Mouse (Mus musculus): ENCODE data around the gene Cyp2s1. TPM values are rescaled to one million over a fixed set of nuclear protein-coding genes. Genes with fewer than 3 reads are reported as not detected.

Cyp2s1 gene
- 9.3 and 13.4 TPM in 2 replicates for polyA plus RNA-seq (2014; fragmentation: Nextera tagmentation; extraction: Ambion mirVana)

DNA sequence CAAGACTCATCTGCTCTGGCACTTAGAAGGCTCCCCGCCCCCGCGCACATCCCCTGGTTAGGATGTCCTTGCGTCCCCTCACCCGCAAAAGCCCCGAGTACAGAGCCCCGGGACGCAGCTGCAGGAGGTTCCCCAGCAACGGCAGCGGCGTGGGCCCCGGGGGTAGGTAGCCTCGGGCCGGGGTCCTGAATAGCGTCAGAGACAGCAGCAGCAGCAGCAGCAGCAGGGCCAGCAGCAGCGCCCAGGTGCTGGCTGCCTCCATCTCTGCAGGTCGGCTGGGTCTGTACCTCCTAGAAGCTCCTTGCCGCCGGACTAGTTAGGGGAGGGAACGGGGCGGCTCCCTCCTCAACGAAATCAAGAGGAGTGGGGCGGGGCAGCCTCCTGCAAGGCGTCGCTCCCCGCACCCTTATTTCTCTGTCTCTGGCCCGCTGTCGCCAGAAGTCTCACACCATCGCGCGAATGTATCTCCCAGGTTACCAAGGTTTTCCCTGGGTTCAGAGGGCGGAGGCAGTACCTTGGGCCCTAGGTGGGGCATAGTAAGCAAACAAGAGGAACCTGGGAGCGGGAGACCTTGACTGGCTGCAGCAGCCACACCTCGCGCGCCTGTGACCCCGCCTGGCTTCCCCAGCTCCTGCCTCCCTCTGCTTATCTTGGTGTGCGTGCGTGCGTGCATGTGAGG lies at the start of gene Cyp2s1:
Cyp2s1 (minus strand) TSS at position 673 of the 679 bp plus-strand sequence.
- H3K4me1 ChIP-seq (ENCODE audit: control insufficient read depth, insufficient read depth, low read length): 0 out of 2 replicates have a peak, but pooled peaks cover 12% of the 10 kb centered on the region
- peak within 1 kb of the TSS; percentile 87 for H3K4me2 ChIP-seq (replicated peaks; ENCODE audit: low read depth, low read length)
- peak within 1 kb of the TSS; percentile 49 for H3K4me3 ChIP-seq (ENCODE audit: low read length)
- H3K9ac ChIP-seq (ENCODE audit: low read depth, low read length): peak within 1 kb of the TSS; percentile 61
- H3K9me3 ChIP-seq (ENCODE audit: control insufficient read depth, low read length): no peaks in the 10 kb centered on the region
- 2% methylated on average over 40 of the region's 40 CpGs for WGBS
- no peak within 1 kb of the TSS for H3K27ac ChIP-seq (ENCODE audit: low read depth, low read length)
- peak; percentile 58 for ATAC-seq (ENCODE audit: low FRiP score, low TSS enrichment)
- no peaks in the 10 kb centered on the region for H3K27me3 ChIP-seq (ENCODE audit: control insufficient read depth, insufficient read depth, low read length)
- no peaks in the 10 kb centered on the region for H3K36me3 ChIP-seq (ENCODE audit: control insufficient read depth, insufficient read depth, low read length)

GRCm38 (mm10) chr7:25864861-25865260 lies 48.1 kb upstream of the Cyp2s1 start:
- Histone ChIP-seq H3K9ac (ENCODE audit: low read depth, low read length) (no peak overlapping the region), H3K27me3 (ENCODE audit: control insufficient read depth, insufficient read depth, low read length) (no peaks in the 10 kb centered on the region), H3K4me2 (replicated peaks; ENCODE audit: low read depth, low read length) (no peak overlapping the region), H3K4me3 (ENCODE audit: low read length) (no peak overlapping the region), H3K4me1 (ENCODE audit: control insufficient read depth, insufficient read depth, low read length) (no peaks in the 10 kb centered on the region), H3K9me3 (ENCODE audit: control insufficient read depth, low read length) (no peaks in the 10 kb centered on the region; the same call in 1 of the 2 replicates), H3K27ac (ENCODE audit: low read depth, low read length) (no peak overlapping the region), H3K36me3 (ENCODE audit: control insufficient read depth, insufficient read depth, low read length) (no peaks in the 10 kb centered on the region)
- no peak for ATAC-seq (ENCODE audit: low FRiP score, low TSS enrichment)
- 43% methylated on average over 5 of the region's 5 CpGs for WGBS

GRCm38 (mm10) chr7:25863756-25864155 lies 47.0 kb upstream of the Cyp2s1 start:
- Histone ChIP-seq H3K36me3 (ENCODE audit: control insufficient read depth, insufficient read depth, low read length) (no peaks in the 10 kb centered on the region), H3K27me3 (ENCODE audit: control insufficient read depth, insufficient read depth, low read length) (no peaks in the 10 kb centered on the region), H3K9ac (ENCODE audit: low read depth, low read length) (no peak overlapping the region), H3K4me1 (ENCODE audit: control insufficient read depth, insufficient read depth, low read length) (no peaks in the 10 kb centered on the region), H3K9me3 (ENCODE audit: control insufficient read depth, low read length) (no peaks in the 10 kb centered on the region; the same call in 1 of the 2 replicates), H3K4me2 (replicated peaks; ENCODE audit: low read depth, low read length) (no peak overlapping the region), H3K4me3 (ENCODE audit: low read length) (no peak overlapping the region), H3K27ac (ENCODE audit: low read depth, low read length) (no peak overlapping the region)
- no peak for ATAC-seq (ENCODE audit: low FRiP score, low TSS enrichment)
- 79% methylated on average over 3 of the region's 3 CpGs for WGBS

DNA sequence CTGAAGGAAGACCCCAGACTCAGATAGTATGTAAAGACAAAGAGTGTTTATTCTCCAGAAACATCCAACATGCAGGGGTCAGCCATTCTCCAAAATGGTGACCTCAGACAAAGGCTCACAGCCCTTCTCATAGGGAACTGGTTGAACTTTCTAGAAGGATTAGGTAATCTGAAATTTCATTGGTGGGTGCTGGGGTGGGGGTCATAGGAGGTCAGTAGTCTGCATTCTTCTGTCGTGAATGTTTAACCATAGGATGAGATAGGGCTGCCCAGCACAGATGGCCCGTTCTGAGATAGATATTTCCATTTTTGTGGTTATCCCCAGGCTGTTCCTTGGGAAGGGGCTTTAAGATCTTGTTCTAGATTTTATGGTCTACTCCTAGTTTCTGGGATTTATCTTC lies 45.7 kb upstream of the Cyp2s1 start:
- 76% methylated on average over 2 of the region's 2 CpGs for WGBS
- ATAC-seq (ENCODE audit: low FRiP score, low TSS enrichment): no peak
- H3K4me3 ChIP-seq (ENCODE audit: low read length): no peak overlapping the region
- H3K4me2 ChIP-seq (replicated peaks; ENCODE audit: low read depth, low read length): no peak overlapping the region
- H3K27me3 ChIP-seq (ENCODE audit: control insufficient read depth, insufficient read depth, low read length): no peaks in the 10 kb centered on the region
- H3K36me3 ChIP-seq (ENCODE audit: control insufficient read depth, insufficient read depth, low read length): no peaks in the 10 kb centered on the region
- H3K4me1 ChIP-seq (ENCODE audit: control insufficient read depth, insufficient read depth, low read length): no peaks in the 10 kb centered on the region
- no peaks in the 10 kb centered on the region for H3K9me3 ChIP-seq (ENCODE audit: control insufficient read depth, low read length)
- H3K9ac ChIP-seq (ENCODE audit: low read depth, low read length): no peak overlapping the region
- H3K27ac ChIP-seq (ENCODE audit: low read depth, low read length): no peak overlapping the region

DNA sequence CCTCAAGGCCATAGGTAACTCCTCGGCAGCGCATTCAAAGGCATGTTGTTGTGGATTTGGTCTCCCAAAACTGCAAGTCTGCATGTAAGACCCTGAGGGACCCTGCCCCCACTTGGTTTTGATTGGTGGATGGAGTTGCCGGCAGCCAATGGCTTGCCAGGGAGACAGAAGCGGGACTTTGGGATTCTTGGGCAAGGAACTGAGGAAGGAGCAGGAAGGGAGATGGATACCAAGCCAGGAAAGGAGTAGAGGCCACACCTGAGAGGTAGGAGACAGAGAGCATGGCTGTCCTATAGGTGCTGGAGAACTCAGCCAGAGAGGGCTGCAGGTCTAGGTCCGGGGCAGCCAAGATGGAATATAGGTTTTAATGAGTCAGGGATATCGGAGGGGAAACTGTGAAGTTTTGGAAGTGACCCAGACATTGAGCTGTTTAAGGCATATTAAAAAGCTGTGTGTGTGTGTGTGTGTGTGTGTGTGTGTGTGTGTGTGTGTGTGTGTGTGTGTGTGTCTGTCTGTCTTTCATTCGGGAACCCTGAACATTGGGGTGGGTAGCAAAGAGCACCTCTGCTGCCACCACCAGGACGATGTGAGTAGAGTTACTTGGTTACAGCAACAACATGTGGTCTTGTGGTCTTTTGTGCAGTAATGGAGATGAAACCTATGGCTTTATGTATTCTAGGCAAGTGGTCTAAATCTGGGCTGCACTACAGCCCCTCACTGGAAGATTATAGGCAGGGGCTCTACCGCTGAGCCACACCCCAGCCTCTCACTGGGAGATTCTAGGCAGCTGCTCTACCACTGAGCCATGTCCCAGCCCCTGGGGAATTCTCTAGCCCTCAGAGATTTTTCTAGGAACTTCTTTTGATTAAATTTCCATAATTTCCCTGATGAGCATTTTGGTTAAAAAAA lies 43.5 kb upstream of the Cyp2s1 start:
- Histone ChIP-seq H3K4me1 (ENCODE audit: control insufficient read depth, insufficient read depth, low read length) (no peaks in the 10 kb centered on the region), H3K9ac (ENCODE audit: low read depth, low read length) (no peak overlapping the region), H3K9me3 (ENCODE audit: control insufficient read depth, low read length) (no peaks in the 10 kb centered on the region), H3K4me2 (replicated peaks; ENCODE audit: low read depth, low read length) (peak overlapping the region; percentile 30), H3K4me3 (ENCODE audit: low read length) (peak overlapping the region; percentile 22; the same call in 1 of the 2 replicates), H3K27me3 (ENCODE audit: control insufficient read depth, insufficient read depth, low read length) (no peaks in the 10 kb centered on the region), H3K27ac (ENCODE audit: low read depth, low read length) (no peak overlapping the region), H3K36me3 (ENCODE audit: control insufficient read depth, insufficient read depth, low read length) (no peaks in the 10 kb centered on the region)
- peak; percentile 79; the same call in 1 of the 2 replicates for ATAC-seq (ENCODE audit: low FRiP score, low TSS enrichment)
- WGBS: 25% methylated on average over 9 of the region's 9 CpGs

- 41% methylated on average over 8 of the region's 8 CpGs for WGBS
- Histone ChIP-seq H3K9me3 (ENCODE audit: control insufficient read depth, low read length) (no peaks in the 10 kb centered on the region), H3K9ac (ENCODE audit: low read depth, low read length) (no peak overlapping the region), H3K36me3 (ENCODE audit: control insufficient read depth, insufficient read depth, low read length) (no peaks in the 10 kb centered on the region), H3K27ac (ENCODE audit: low read depth, low read length) (no peak overlapping the region), H3K4me1 (ENCODE audit: control insufficient read depth, insufficient read depth, low read length) (no peaks in the 10 kb centered on the region), H3K4me2 (replicated peaks; ENCODE audit: low read depth, low read length) (no peak overlapping the region), H3K27me3 (ENCODE audit: control insufficient read depth, insufficient read depth, low read length) (no peaks in the 10 kb centered on the region), H3K4me3 (ENCODE audit: low read length) (no peak overlapping the region)
- ATAC-seq (ENCODE audit: low FRiP score, low TSS enrichment): peak; percentile 39
Observed at GRCm38 (mm10) chr7:25855082-25855481, 38.4 kb upstream of the Cyp2s1 start.

DNA sequence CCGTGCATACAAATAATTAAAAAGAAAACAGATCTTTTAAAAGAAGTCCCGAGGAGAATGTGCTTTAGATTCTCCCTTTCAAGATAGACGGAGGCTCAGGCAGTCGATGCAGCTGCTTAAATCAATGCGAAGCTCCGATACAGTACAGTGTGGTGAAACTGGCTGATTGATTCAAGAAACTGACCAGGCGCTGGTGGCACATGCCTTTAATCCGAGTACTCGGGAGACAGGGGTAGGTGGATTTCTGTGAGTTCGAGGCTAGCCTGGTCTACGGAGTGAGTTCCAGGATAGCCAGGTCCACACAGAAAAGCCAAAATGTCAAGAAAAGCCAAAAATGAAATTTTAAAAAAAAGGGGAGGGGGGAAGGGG lies 31.7 kb upstream of the Cyp2s1 start:
- H3K4me3 ChIP-seq (ENCODE audit: low read length): peak overlapping the region; percentile 49
- peak; percentile 56; the same call in 1 of the 2 replicates for ATAC-seq (ENCODE audit: low FRiP score, low TSS enrichment)
- WGBS: 21% methylated on average over 11 of the region's 11 CpGs
- H3K4me2 ChIP-seq (replicated peaks; ENCODE audit: low read depth, low read length): peak overlapping the region; percentile 52
- H3K27ac ChIP-seq (ENCODE audit: low read depth, low read length): peak overlapping the region; percentile 30; the same call in 1 of the 2 replicates
- no peaks in the 10 kb centered on the region for H3K4me1 ChIP-seq (ENCODE audit: control insufficient read depth, insufficient read depth, low read length)
- H3K9ac ChIP-seq (ENCODE audit: low read depth, low read length): peak overlapping the region; percentile 65
- no peaks in the 10 kb centered on the region for H3K27me3 ChIP-seq (ENCODE audit: control insufficient read depth, insufficient read depth, low read length)
- no peaks in the 10 kb centered on the region for H3K36me3 ChIP-seq (ENCODE audit: control insufficient read depth, insufficient read depth, low read length)
- no peaks in the 10 kb centered on the region for H3K9me3 ChIP-seq (ENCODE audit: control insufficient read depth, low read length)

DNA sequence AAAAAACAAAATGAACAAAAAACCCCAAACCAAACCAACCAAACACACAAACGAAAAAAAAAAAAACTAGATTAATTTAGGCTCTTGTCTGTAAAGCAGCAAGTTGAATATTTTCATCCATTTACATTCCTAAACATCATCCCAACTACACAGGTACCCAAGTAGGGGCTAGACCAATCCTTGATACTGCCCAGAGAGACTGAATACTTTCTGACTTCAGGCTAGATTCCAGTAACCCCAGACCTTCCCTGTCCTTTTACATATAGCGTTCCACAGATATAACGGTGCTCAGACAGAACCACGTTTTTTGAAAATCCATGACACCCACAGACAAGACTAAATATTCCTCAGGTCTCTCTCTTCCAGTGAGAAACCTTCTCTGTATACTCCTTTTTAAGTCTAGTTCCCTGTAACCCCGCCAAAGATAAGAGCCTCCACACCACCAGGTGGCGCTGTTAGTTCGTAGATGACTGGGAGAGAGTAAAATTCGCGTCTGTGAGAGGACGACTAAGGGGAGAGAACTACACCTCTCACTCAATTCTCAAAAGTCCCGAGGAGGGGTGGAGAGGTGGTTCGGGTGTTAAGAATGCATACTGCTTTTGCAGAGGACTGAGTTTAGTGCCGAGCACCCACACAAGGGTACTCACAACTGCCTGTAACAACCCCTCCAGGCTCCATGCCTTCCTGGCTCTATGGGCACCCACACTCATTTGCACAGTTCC lies 31.2 kb upstream of the Cyp2s1 start:
- no peaks in the 10 kb centered on the region for H3K36me3 ChIP-seq (ENCODE audit: control insufficient read depth, insufficient read depth, low read length)
- WGBS: 10% methylated on average over 13 of the region's 13 CpGs
- no peaks in the 10 kb centered on the region for H3K27me3 ChIP-seq (ENCODE audit: control insufficient read depth, insufficient read depth, low read length)
- H3K27ac ChIP-seq (ENCODE audit: low read depth, low read length): peak overlapping the region; percentile 30; the same call in 1 of the 2 replicates
- H3K4me1 ChIP-seq (ENCODE audit: control insufficient read depth, insufficient read depth, low read length): no peaks in the 10 kb centered on the region
- peak overlapping the region; percentile 49 for H3K4me3 ChIP-seq (ENCODE audit: low read length)
- peak; percentile 76 for ATAC-seq (ENCODE audit: low FRiP score, low TSS enrichment)
- H3K9me3 ChIP-seq (ENCODE audit: control insufficient read depth, low read length): no peaks in the 10 kb centered on the region
- H3K9ac ChIP-seq (ENCODE audit: low read depth, low read length): peak overlapping the region; percentile 65
- peak overlapping the region; percentile 52 for H3K4me2 ChIP-seq (replicated peaks; ENCODE audit: low read depth, low read length)

Measured in kidney, embryonic 14.5 days (tissue).